Mouse (Mus musculus): ENCODE measurements around the gene BC048507. TPM values are rescaled to one million over a fixed set of nuclear protein-coding genes. Genes with fewer than 3 reads are reported as not detected.
"Not testable (repeated sequence)": the region's sequence is repeated elsewhere in the genome, so short reads cannot be mapped to it uniquely, and the experiment has no call there.

The BC048507 gene
- total RNA-seq (2021), result not detected
- long read RNA-seq, experiment 1, result 0 reads
- long read RNA-seq, experiment 2, result 0 reads

DNA sequence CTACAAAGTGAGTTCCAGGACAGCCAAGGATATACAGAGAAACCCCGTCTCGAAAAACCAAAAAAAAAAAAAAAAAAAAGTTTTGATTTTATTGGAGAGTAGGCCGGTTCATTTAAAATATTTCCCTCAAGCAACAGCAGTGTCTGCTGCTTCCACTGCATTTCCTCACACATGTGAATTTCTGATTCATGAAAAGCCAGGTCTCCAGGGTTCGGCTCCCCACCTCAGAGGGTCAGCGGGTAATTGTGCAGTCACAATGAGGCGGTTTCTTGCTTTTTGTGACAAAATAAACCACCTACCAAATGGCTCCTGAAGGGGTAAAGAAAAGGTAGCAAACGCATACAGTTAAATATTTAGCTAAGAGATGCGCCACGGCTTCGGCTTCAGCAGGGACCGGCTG lies at the start of gene BC048507:
Gene BC048507 (plus strand): TSS at position 301 of the 400 bp plus-strand sequence.
- DNase-seq (ENCODE audit: low spot score in 2 of 2), result no peak

DNA sequence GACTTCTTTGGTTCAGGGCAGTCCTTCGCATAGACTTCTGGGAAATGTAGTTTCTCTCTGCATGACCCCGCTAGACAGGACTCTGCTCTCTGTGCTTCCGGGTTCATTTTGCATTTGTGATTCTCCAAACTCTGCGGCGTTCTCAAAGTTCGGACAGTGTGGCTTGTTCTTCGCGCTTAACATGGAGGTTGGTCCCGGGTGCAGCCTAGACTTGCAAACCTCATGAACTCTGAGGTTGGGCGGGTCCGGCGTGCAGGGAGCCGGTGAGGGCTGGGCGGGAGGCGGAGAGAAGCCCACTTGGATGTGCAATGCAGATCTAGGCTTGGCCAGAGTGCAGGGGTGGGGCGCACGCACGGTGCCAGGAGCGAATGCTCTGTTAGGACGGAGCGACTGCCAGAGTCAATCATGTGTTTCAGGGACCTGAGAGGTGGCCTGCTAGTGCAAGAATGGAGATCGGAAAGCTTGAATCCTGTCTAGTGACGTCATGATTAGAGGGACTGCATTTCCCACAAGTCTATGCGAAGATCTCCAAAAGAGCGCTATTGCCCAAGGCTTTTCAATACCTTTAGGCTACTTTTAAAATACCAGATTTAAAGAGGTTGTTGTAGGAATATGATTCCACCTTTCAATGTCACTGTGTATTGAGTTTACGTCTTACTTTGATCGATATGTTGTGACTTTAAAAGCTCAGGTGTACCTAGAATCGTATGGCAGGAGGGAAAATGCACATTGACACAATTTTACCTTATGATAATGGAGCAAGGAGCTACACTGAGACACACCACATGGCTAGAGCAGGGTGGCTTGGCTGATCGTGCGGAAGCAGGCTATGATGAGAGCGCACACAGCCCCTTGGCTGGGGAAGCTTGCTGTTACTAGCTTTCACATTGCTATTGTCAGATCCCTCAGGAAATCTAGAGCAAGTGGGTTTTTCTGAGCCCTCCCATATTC lies 49.1 kb upstream of the BC048507 start, which contains the start of gene Zfp273:
Gene Zfp273 (plus strand): TSS at position 31 of the 951 bp plus-strand sequence.
- peak; percentile 32 to 67 for DNase-seq (ENCODE audit: low spot score in 2 of 2)

DNA sequence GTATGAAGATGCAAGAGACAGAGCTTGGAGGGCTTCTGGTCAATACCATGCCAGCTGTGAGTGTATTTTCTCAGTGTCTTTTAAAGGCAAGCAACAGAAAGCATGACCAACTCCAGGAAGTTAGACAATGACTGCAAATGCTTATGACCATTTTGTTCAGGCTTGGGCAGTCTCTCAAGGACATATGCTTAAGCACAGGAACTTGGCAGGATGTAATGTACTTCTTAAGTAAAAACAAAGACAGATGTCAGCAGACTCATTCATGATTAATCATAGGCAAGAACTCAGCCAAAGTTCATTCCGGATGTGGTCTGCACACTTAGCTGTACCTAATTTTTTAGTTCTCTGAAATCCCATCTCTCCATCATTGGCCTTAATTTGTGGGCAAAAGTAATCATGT lies 44.5 kb upstream of the BC048507 start:
- no peak for DNase-seq (ENCODE audit: low spot score in 2 of 2)

DNA sequence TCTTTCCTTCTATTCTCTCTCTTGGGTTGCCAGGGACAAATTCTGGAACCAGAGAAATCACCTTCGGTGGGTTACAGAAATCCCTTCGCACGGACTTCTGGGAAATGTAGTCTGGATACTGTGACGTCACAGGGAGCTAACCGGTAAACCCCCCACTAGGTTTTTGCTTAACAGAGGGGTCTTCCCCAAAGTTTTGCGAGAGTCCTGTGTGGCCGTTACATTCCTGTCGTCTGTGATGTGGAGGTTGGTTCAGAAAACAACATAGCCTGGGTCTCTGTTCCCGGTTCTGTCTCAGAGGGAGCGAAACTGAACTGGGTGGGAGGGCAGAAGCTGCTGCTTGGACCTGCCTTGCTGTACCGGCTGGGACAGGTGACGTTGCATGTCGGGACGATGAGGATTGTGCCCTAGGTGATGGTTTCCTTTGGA lies 32.2 kb upstream of the BC048507 start, which contains the start of gene Gm10037:
Gene Gm10037 (plus strand): TSS at position 196 of the 426 bp plus-strand sequence.
- DNase-seq (ENCODE audit: low spot score in 2 of 2), result peak in 1 of 2 experiments; percentile 20

DNA sequence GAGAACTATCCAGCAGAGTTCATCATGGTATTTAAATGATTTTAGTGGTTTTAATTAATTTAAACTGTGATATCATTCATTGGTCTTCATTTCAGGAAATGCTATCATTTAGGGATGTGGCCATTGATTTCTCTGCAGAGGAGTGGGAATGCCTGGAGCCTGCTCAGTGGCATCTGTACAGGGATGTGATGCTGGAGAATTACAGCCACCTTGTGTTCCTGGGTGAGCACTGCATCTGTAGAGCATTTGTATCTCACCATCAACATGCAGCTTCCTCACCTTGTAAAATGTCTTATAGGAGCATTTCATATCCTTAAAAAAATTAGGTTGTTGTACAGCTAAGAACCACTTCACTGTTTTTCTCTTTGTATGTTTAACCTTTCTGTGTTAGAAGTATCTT lies 30.0 kb upstream of the BC048507 start:
- not testable (repeated sequence) for DNase-seq (ENCODE audit: low spot score in 2 of 2)

DNA sequence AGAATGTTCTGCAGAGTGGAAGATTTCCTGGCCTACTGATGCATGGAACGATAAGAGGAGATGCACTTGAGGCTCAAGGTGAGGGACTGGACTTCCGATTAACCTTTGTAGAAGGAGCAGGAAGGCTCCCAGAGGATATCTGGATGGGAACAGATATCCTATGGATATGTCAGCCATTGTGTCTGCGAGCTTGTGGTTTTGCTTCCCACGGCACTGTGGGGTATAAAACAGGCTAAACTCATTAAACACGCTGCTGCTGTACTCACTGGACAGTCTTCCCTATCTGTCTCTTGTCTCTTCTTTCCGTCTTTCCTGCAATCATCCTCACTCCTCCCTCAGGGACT lies 19.4 kb upstream of the BC048507 start:
- no peak for DNase-seq (ENCODE audit: low spot score in 2 of 2)

DNA sequence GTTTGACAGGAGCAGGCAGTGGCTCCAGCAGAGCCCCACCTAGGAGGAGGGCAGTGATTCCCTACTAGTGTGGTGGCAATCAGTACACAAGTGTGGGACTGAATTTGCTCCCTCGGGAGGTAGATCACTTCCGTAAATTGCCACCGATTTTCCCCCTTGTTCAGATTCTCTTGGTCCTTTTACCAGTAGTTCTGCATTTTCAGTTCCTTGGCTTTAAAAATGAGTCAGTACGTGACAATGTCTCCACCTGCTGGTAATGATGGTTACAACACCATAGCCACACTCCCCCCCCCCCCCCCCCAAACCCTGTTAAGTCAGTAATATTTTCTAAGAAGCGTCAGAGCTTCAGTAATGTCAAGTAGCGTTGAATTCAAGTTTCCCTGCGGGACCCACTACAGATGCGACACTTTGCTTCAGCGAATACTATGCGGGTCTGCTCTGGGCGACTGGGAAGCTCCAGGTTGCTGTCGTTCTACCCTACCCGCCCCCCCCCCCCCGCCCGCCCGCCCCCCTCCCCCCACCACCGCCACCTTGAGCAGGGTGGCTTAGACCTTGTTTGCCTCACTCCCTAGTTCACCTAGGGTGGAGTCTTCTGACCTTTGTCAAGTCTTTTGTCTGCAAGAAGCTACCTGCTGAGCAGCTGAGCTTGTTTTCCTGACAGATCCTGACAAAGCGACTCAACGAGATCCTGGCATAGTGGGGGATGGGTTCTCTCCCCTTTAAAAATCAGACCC lies 18.8 kb upstream of the BC048507 start:
- DNase-seq (ENCODE audit: low spot score in 2 of 2), result peak in 1 of 2 experiments; percentile 18

DNA sequence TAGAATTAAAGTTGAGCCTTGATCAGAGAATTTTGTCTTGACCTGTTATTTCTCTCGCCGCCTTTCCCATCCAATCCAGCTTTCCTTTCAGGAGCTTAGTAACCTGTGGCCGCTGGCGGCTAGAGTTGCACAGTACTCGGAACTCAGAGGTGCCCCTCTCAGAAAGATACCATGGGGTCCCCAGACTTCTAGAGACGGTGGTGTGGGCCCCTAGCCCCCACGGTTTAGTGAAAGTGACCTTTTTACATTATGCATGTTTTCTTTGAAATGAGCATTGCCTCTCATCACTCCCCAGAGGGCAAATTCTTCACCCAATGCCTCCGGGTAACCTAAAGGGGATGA lies 18.3 kb upstream of the BC048507 start:
- no peak for DNase-seq (ENCODE audit: low spot score in 2 of 2)

DNA sequence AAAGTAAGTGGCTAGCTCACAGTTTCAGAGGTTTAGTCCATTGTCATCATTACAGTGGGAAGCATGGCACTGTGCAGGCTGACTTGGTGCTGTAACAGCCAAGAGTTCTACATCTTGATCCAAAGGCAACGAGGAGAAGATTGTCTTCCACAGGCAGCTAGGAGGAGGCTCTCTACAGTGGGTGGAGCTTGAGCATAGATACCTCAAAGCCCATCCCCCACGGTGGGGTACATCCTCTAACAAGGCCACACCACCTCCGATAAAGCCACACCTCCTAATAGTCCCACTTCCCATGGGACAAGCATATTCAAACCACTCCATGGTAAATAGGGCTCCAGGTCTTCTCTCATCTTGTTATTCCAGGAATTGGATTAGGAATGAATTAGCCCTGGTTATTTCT lies 12.8 kb upstream of the BC048507 start:
- no peak for DNase-seq (ENCODE audit: low spot score in 2 of 2)

DNA sequence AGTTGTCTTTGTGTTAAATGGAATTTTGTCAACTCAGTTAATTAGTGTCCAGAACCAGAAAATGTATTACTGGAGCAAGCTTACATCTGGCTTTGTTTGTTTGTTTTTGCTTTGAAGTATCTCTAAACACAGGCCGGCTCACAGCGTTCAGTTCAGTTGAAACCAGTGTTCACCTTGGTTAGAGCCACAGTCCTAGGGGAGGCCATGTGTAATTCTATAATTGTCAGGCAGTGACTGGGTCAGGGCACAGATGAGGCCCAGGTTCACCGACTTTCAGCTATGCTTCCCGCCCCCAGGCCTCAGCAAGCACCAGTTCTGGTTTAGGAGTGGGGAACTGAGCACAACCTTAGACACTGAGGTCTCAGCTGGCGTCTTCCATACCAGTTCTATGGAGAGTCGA lies 10.0 kb upstream of the BC048507 start:
- no peak for DNase-seq (ENCODE audit: low spot score in 2 of 2)

DNA sequence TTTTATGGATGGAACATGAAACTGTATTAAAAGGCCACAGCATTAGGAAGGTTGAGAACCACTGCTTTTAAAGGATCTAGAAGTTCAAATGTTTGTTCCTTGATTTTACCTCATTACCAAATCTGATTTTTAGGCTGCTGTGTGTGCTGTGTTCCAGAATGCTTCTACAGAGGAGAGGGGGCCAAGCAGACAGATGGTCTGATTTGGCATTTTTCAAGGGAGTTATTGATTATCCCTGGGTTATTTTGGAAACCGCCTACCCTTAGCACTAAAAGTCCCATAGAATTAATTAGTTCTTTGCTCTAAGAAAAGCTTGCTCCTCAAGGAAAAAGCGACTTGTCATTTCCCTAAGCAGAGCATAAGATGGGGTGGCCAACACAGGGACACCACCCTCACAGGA lies 9.1 kb upstream of the BC048507 start:
- no peak for DNase-seq (ENCODE audit: low spot score in 2 of 2)

DNA sequence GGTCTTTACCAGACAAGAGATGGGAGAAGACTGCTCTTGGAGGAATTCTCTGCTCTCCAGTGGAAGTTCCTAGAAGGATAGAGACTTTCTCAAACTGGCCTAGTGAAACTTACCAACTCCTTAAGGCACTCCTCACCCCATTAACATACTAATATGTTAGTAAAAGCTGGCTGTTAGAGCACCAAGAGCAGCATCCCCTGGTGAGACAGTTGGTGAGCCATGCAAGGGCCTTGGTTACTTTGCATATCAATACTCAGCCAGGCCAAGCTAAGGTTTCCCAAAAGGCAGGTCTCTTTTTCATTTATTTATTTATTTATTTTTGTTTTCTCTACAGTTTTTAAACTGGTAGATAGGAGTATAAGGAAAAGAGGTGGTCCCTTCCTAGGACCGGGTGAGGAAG lies 5.8 kb upstream of the BC048507 start:
- no peak for DNase-seq (ENCODE audit: low spot score in 2 of 2)

DNA sequence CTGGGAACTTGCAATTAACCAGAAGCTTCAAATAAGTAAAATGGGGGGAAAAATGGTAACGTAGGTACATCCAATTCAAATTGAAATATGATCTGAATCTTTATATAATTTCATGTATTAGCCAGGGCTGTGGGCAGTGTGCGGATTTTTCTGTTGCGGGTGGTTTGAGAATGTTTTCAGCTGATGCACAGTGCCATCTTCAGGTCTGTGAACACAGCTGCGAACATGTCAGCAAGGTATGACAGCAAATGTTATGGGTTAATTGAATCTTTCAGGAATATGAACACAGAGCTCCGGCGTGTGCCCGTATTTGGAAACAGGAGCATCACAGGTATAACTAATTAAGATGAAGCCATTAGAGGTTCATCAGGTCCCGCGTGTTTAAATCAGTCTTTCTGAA lies 618 bp upstream of the BC048507 start:
- DNase-seq (ENCODE audit: low spot score in 2 of 2), result no peak

DNA sequence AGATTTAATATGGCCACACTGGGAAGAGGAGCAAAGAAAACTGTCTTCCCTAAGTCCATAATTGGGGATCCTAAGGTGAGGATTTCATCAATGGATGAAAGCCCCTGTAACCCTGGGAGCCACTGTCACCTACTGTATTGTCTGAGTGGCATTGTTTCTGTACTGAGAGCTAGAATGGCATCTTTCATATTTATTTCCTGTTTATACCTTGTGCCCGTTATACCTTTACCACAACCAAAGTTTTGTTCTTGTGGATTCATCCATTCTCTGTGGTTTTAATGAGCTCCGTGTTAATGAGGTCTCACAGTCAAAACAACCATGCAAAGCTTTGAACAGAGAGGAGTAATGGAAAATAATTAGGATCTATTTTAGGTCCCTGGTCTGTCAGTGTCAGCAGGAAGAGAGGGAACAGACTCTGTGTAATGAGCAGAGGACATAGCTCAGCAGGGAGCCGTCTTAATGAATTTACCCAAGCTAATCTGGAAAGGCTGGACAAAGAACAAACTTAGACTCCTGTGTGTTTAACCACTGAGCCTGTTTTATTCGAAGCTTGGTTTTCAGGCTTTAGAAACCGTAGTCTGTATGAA lies 1.7 kb downstream of the BC048507 start:
- DNase-seq (ENCODE audit: low spot score in 2 of 2), result no peak

DNA sequence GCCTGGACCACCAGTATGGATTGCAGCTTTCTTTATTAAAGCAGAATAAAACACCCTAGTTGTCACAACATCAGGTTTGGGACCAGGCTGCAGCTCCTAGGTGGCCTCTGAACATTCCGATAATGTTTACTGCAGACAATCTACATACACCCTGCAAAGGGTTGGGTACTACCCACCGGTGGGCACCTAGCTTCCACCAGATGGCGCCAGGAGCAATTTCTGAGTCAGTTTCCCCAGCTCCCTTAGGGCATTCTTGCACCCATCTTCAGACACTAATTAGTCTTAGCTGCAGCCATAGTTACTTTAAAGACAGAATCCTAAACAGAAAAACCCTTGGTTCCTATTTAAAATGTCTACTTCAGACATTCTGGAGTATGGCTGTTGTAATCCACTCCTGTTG lies 4.8 kb downstream of the BC048507 start:
- no peak for DNase-seq (ENCODE audit: low spot score in 2 of 2)

DNA sequence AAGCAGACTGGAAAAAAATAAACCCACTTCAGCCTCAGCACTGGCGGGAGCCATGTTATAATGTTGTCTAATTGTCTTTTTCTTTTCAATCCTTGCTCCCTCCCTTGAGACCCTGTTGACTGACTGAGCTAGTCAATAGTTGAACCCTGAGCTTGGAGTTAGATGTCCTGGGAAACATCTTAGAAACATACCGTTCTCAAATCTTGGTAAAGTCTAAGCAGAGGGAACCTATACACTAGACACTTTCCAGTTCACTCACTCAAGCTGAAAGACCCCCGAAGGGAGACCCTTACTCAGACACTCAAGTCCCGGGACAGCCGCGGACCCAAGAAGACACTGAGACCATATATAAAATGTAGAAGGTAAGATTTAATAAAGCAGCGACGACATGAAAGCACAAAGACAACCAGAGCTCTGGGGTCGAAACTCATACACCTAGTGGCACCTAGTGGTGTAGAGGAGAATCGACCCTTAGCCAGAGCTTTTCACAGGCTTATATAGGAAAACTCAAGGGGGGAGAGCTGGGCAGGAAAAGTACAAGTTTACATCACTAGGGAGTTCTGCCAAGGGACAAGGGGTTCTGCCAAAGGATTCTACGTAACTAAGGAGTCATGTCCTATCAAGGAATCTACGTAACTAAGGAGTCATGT lies 13.0 kb downstream of the BC048507 start:
- not testable (repeated sequence) for DNase-seq (ENCODE audit: low spot score in 2 of 2)

DNA sequence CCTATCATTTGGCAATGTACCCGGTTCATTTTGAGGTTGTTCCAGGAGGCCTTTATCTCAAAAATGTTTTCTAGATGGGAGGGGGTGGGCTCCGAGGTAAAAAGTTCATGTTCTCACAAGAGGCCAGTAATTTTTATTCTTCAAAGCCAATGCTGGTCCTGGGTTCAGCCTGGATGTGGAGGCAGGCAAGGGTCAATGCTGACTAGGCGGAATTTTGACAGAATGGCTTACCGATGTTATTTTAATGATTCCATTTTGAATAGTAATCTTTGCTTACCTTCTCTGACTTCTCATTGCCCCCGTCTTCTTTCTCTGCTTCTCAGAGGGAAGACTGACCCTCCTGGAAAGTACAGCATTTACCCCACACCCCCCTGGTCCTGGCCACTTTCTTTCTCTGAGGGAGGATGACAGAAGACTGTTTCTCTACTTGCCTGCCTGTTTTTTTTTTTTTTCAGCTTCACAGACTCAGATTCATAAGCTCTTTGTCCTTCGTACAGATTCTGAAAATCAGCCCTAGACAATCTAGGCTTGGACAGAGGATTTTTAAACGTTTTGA lies 13.7 kb downstream of the BC048507 start:
- DNase-seq (ENCODE audit: low spot score in 2 of 2), result no peak

DNA sequence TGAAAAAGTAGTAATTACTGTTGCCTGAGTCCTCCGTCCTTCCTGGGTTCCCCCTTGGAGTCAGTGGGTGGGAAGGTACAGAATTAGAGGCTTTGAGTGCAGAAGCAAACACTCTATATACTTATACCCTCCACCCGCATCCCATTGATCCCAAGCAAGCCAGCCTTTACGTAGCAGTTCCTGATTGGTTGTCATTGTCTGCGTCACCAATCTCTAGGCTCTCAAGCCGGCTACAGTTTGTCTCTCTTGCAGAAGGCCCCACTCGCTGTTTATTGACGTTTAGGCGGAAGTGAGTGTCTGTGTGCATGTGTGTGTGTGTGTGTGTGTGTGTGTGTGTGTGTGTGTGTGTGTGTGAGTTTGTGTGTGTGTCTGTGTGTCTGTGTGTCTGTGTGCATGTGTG lies 20.8 kb downstream of the BC048507 start:
- no peak for DNase-seq (ENCODE audit: low spot score in 2 of 2)

DNA sequence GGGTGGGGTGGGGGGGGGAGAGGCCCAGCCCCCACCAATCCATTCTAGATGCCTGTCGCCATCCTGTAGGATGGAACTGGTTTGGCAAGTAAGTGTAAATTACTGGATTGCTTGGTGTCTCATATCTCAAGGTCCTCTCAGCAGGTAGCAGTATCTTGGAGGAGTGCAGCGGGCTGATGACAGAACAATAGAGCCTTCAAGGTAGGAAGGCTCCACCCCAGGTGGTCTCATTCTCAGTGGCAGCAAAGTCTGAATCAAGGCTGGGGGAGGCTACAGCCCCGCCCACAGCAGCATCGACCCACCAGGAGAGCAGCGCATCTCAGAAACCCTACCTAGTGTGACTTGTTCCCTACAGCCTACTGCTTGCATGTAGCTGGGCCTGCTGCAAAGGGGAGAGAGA lies 46.6 kb downstream of the BC048507 start:
- no peak for DNase-seq (ENCODE audit: low spot score in 2 of 2)

All from gastrocnemius, postnatal 4 days (tissue).